Mouse (Mus musculus) kidney, adult 2 months (tissue): ENCODE results near the gene H2afz.

Source experiments
- CTCF ChIP-seq: fragments of 200-500 bp; conservative IDR thresholded peaks from 2 replicates; pipeline ENCODE4 v1.5.1; 2011; ENCODE audit warnings: low read depth, mild to moderate bottlenecking, control low read depth, low read length, moderate library complexity, mixed read lengths; ENCODE audit not compliant: insufficient read depth, insufficient read length
- POLR2A ChIP-seq: fragments of 200-500 bp; IDR thresholded peaks from one replicate; pipeline ENCODE4 v1.6.1; 2011; ENCODE audit warnings: low read depth, low read length, control low read depth

- no peak for TF ChIP-seq CTCF
- no peak for TF ChIP-seq POLR2A
Observed at GRCm38 (mm10) chr3:137844263-137844662, 20.0 kb upstream of the H2afz start.
